Mouse (Mus musculus): ENCODE data around the gene Olfr110. TPM values are rescaled to one million over a fixed set of nuclear protein-coding genes. Genes with fewer than 3 reads are reported as not detected.

Olfr110 gene
- polyA plus RNA-seq, 1 experiment: 1.5 TPM

DNA sequence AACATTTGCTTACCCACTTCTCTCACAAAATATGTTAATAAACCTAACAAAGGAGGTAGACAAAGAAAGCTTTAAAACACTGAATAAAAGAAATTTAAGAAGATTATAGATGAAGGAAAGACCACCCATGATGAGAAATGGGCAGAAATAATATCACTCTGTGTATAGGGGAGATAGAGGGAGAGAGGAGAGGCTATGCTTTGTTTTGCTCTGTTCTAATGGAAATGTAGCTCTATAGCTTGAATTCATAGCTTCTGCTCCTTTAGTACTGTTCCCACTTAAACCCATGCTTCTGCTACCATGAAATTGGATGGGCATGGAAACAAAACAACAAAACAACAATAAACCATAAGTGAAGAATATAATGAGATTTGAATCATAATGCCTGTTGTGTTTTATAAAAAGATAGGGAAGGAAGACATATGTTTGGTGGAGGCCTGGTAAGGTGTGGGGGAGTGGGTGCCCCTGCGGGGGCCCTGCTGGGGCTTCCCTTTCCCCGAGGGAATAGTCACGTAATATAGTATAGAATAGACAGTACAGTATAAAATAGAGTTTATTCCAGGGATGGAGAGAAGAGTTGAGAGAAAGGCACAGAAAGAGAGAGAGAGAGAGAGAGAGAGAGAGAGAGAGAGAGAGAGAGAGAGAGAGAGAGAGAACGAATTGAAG, 49.3 kb downstream of the Olfr110 start:
- no peak overlapping the region for H3K4me3 ChIP-seq (replicated peaks; ENCODE audit: control insufficient read depth, low read depth, low read length)
- WGBS: 80% methylated on average over 4 of the region's 4 CpGs
- H3K27ac ChIP-seq (ENCODE audit: control insufficient read depth, insufficient read depth, low read depth, low read length, poor library complexity): no peak overlapping the region
- TF ChIP-seq CTCF (IDR thresholded peaks at IDR 0.05; ENCODE audit: control insufficient read depth, insufficient read depth, low read length): no peak
- no peaks in the 10 kb centered on the region for H3K4me1 ChIP-seq (ENCODE audit: control insufficient read depth, insufficient read depth, low read length)

- TF ChIP-seq CTCF (IDR thresholded peaks at IDR 0.05; ENCODE audit: control insufficient read depth, insufficient read depth, low read length): no peak
- TF ChIP-seq POLR2A (IDR thresholded peaks at IDR 0.05; ENCODE audit: borderline replicate concordance, control insufficient read depth, low read depth, low read length): no peak
- Histone ChIP-seq H3K4me3 (replicated peaks; ENCODE audit: control insufficient read depth, low read depth, low read length) (no peak overlapping the region), H3K27ac (ENCODE audit: control insufficient read depth, insufficient read depth, low read depth, low read length, poor library complexity) (no peak overlapping the region), H3K4me1 (ENCODE audit: control insufficient read depth, insufficient read depth, low read length) (no peaks in the 10 kb centered on the region)
- 63% methylated on average over 3 of the region's 3 CpGs for WGBS
Measured at GRCm38 (mm10) chr17:37543800-37544435, 51.6 kb downstream of the Olfr110 start.

Other genes with a start within 250 kb of the Olfr110 start
- not detected in 2 replicates for gene Olfr98, start 228.7 kb upstream of the Olfr110 start, polyA plus RNA-seq (2011; ENCODE audit: insufficient read depth, insufficient read length, low replicate concordance, missing spikeins)
- 3.7 and 8.7 TPM in 2 replicates for gene H2-M3, start 222.2 kb upstream of the Olfr110 start, polyA plus RNA-seq (2011; ENCODE audit: insufficient read depth, insufficient read length, low replicate concordance, missing spikeins)
- gene Olfr99, start 209.0 kb upstream of the Olfr110 start, polyA plus RNA-seq (2011; ENCODE audit: insufficient read depth, insufficient read length, low replicate concordance, missing spikeins): not detected in 2 replicates
- not detected in 2 replicates for gene Olfr101, start 188.2 kb upstream of the Olfr110 start, polyA plus RNA-seq (2011; ENCODE audit: insufficient read depth, insufficient read length, low replicate concordance, missing spikeins)
- gene Olfr102, start 175.4 kb upstream of the Olfr110 start, polyA plus RNA-seq (2011; ENCODE audit: insufficient read depth, insufficient read length, low replicate concordance, missing spikeins): not detected in 2 replicates
- not detected in 2 replicates for gene Olfr103, start 152.8 kb upstream of the Olfr110 start, polyA plus RNA-seq (2011; ENCODE audit: insufficient read depth, insufficient read length, low replicate concordance, missing spikeins)
- gene Olfr104-ps, start 132.9 kb upstream of the Olfr110 start, polyA plus RNA-seq (2011; ENCODE audit: insufficient read depth, insufficient read length, low replicate concordance, missing spikeins): not detected in 2 replicates
- not detected in 2 replicates for gene Olfr105-ps, start 113.4 kb upstream of the Olfr110 start, polyA plus RNA-seq (2011; ENCODE audit: insufficient read depth, insufficient read length, low replicate concordance, missing spikeins)
- gene Olfr106-ps, start 102.1 kb upstream of the Olfr110 start, polyA plus RNA-seq (2011; ENCODE audit: insufficient read depth, insufficient read length, low replicate concordance, missing spikeins): not detected in 2 replicates
- not detected in 2 replicates for gene Olfr107, start 93.2 kb upstream of the Olfr110 start, polyA plus RNA-seq (2011; ENCODE audit: insufficient read depth, insufficient read length, low replicate concordance, missing spikeins)
- gene Olfr108, start 47.0 kb upstream of the Olfr110 start, polyA plus RNA-seq (2011; ENCODE audit: insufficient read depth, insufficient read length, low replicate concordance, missing spikeins): not detected in 2 replicates
- not detected in 2 replicates for gene Olfr109, start 33.6 kb upstream of the Olfr110 start, polyA plus RNA-seq (2011; ENCODE audit: insufficient read depth, insufficient read length, low replicate concordance, missing spikeins)
- gene H2-M2, start 8.9 kb upstream of the Olfr110 start, polyA plus RNA-seq (2011; ENCODE audit: insufficient read depth, insufficient read length, low replicate concordance, missing spikeins): not detected in 2 replicates
- gene Olfr111, start 15.6 kb downstream of the Olfr110 start, polyA plus RNA-seq (2011; ENCODE audit: insufficient read depth, insufficient read length, low replicate concordance, missing spikeins): not detected in 2 replicates
- not detected in 2 replicates for gene Olfr112, start 77.0 kb downstream of the Olfr110 start, polyA plus RNA-seq (2011; ENCODE audit: insufficient read depth, insufficient read length, low replicate concordance, missing spikeins)
- not detected in 2 replicates for gene Olfr113, start 85.2 kb downstream of the Olfr110 start, polyA plus RNA-seq (2011; ENCODE audit: insufficient read depth, insufficient read length, low replicate concordance, missing spikeins)
- gene Olfr114, start 100.3 kb downstream of the Olfr110 start, polyA plus RNA-seq (2011; ENCODE audit: insufficient read depth, insufficient read length, low replicate concordance, missing spikeins): not detected in 2 replicates
- not detected in 2 replicates for gene Olfr115, start 134.6 kb downstream of the Olfr110 start, polyA plus RNA-seq (2011; ENCODE audit: insufficient read depth, insufficient read length, low replicate concordance, missing spikeins)
- gene Olfr116, start 134.7 kb downstream of the Olfr110 start, polyA plus RNA-seq (2011; ENCODE audit: insufficient read depth, insufficient read length, low replicate concordance, missing spikeins): not detected in 2 replicates
- gene Olfr117, start 171.3 kb downstream of the Olfr110 start, polyA plus RNA-seq (2011; ENCODE audit: insufficient read depth, insufficient read length, low replicate concordance, missing spikeins): not detected in 2 replicates
- not detected in 2 replicates for gene Olfr118, start 174.5 kb downstream of the Olfr110 start, polyA plus RNA-seq (2011; ENCODE audit: insufficient read depth, insufficient read length, low replicate concordance, missing spikeins)
- gene Olfr119, start 204.1 kb downstream of the Olfr110 start, polyA plus RNA-seq (2011; ENCODE audit: insufficient read depth, insufficient read length, low replicate concordance, missing spikeins): not detected in 2 replicates
- not detected in 2 replicates for gene Olfr120, start 229.3 kb downstream of the Olfr110 start, polyA plus RNA-seq (2011; ENCODE audit: insufficient read depth, insufficient read length, low replicate concordance, missing spikeins)

Data from bone marrow, adult 2 months (tissue).